In the genomic region with DNA sequence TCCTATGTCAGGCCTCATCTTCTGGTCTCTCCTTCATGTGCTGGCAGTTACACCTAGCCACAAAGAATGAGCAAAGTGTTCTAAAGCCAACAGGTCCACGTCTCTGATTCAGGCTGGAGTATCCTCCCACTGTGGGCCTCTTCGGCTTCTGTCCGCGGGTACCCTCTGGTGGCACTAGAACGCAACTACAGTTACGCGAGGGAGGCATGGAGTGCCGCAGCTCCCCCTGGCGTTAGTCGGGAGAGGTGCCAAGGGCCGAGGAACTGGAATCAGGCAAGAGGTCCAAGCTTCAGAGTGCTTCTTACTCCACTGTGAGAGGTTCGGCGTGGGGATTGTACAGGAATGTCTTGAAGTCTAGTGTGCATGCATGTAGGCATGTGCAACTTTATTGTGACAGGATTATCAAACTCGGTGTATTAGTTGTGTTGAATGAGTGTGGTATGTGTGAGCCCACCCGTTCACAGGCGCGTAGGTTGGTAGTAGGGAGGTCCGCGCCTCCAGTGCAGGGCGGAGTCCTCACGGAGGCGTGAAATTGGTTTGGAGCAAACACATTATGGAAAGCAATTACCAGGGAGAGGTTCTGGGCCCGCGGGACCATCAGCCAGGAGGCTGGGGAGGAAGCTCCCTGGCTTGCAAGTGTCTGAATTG, we compare ENCODE assay signal across 8 mouse cellular contexts. TPM values are rescaled to one million over a fixed set of nuclear protein-coding genes. Genes with fewer than 3 reads are reported as not detected.
DNase-seq lines count a peak whose midpoint lies in the region; ATAC-seq and TF ChIP-seq lines count a peak whose summit lies in the region.

No protein-coding gene starts in this region.

- H3K4me2 ChIP-seq in forebrain, embryonic 16.5 days (ENCODE audit: low read length), result no peak overlapping the region

- peak; percentile 87 for DNase-seq in G1E (ENCODE audit: low spot score)
- DNase-seq in cerebellum, adult 11 months, result peak; percentile 90
- DNase-seq in heart, postnatal 4 days, result peak; percentile 96
- peak; percentile 86 to 95 for DNase-seq in layer of hippocampus, adult 18-20 months (ENCODE audit: low spot score in 2 of 2)
- peak; percentile 87 to 90 for DNase-seq in lung, adult 18-20 months
- DNase-seq in testis, postnatal 14 days (ENCODE audit: low spot score), result peak; percentile 88

- H3K36me3 ChIP-seq in G1E (replicated peaks), result no peaks in the 10 kb centered on the region
- H3K36me3 ChIP-seq in forebrain, embryonic 16.5 days (ENCODE audit: control insufficient read depth, insufficient read depth), result no peaks in the 10 kb centered on the region

- no peak overlapping the region for H3K27ac ChIP-seq in forebrain, embryonic 16.5 days (ENCODE audit: low read length)
- H3K27ac ChIP-seq in olfactory bulb, adult 2 months (ENCODE audit: insufficient read depth, low read depth, low read length), result no peak overlapping the region

- H3K9ac ChIP-seq in forebrain, embryonic 16.5 days (replicated peaks; ENCODE audit: low read depth, low read length), result no peak overlapping the region

- peaks cover 8% of the 10 kb centered on the region for H3K4me1 ChIP-seq in G1E (ENCODE audit: insufficient read depth, low read depth, low read length)
- peaks cover 15% of the 10 kb centered on the region for H3K4me1 ChIP-seq in forebrain, embryonic 16.5 days (replicated peaks; ENCODE audit: control insufficient read depth, insufficient read depth, low read length)
- H3K4me1 ChIP-seq in olfactory bulb, adult 2 months (ENCODE audit: control insufficient read depth, insufficient read depth, low read length), result peaks cover 13% of the 10 kb centered on the region

- H3K4me3 ChIP-seq in G1E (ENCODE audit: low read depth, low read length), result no peak overlapping the region
- H3K4me3 ChIP-seq in forebrain, embryonic 16.5 days (replicated peaks; ENCODE audit: low read length), result no peak overlapping the region
- no peak overlapping the region for H3K4me3 ChIP-seq in olfactory bulb, adult 2 months (ENCODE audit: insufficient read depth, low read depth, low read length)

- H3K27me3 ChIP-seq in G1E (ENCODE audit: insufficient read depth, low read length), result peaks cover 35% of the 10 kb centered on the region
- peaks cover 28% of the 10 kb centered on the region for H3K27me3 ChIP-seq in forebrain, embryonic 16.5 days (replicated peaks; ENCODE audit: control insufficient read depth, insufficient read depth, low read length)

- TF ChIP-seq POLR2A in olfactory bulb, adult 2 months (IDR thresholded peaks at IDR 0.05; ENCODE audit: insufficient read depth, low read depth, low read length), result no peak

- WGBS in forebrain, embryonic 16.5 days, result 19% methylated on average over 24 of the region's 24 CpGs
- 22% methylated on average over 24 of the region's 24 CpGs for whole genome bisulfite sequencing in olfactory bulb, adult 2 months

- ATAC-seq in G1E (ENCODE audit: extremely low read depth, insufficient number of reproducible peaks, low FRiP score, poor library complexity, severe bottlenecking), result peak; percentile 68
- ATAC-seq in forebrain, embryonic 16.5 days, result peak; percentile 52

- TF ChIP-seq CTCF in G1E (IDR thresholded peaks at IDR 0.05; ENCODE audit: low read depth, low read length), result peak; percentile 100
- peak; percentile 100 for TF ChIP-seq CTCF in olfactory bulb, adult 2 months (IDR thresholded peaks at IDR 0.05; ENCODE audit: insufficient read depth, low read depth, low read length)

- H3K9me3 ChIP-seq in G1E (replicated peaks), result peaks cover 9% of the 10 kb centered on the region
- no peaks in the 10 kb centered on the region for H3K9me3 ChIP-seq in forebrain, embryonic 16.5 days (ENCODE audit: control insufficient read depth, low read length)

RNA-seq across cellular contexts. Expression of a gene that starts 3.2 kb away (rescaled TPM):
- total RNA-seq in G1E (2014; fragmentation: Nextera tagmentation) (not detected in 2 replicates), G1E (2017) (0.12 TPM in 1 of 2 replicates, not detected in the other)
- polyA plus RNA-seq in G1E (2012), result 0.01 and 0.02 TPM in 2 replicates
- 0.45 and 1.3 TPM in 2 replicates for polyA plus RNA-seq in forebrain, embryonic 16.5 days (2015; fragmentation: Nextera tagmentation; extraction: Ambion mirVana)
- total RNA-seq in heart, postnatal 4 days (2021), result not detected
- total RNA-seq in layer of hippocampus, adult 18-20 months (2021), result not detected
- not detected in 2 replicates for polyA plus RNA-seq in olfactory bulb, adult 2 months (2012; ENCODE audit: insufficient read depth, insufficient read length, low replicate concordance, missing spikeins)

RNA-seq across cellular contexts. Expression of a gene that starts 10.6 kb away (rescaled TPM):
- total RNA-seq in G1E (2014; fragmentation: Nextera tagmentation) (not detected in 2 replicates), G1E (2017) (not detected in 2 replicates)
- 0.04 TPM in 1 of 2 replicates, not detected in the other for polyA plus RNA-seq in G1E (2012)
- polyA plus RNA-seq in forebrain, embryonic 16.5 days (2015; fragmentation: Nextera tagmentation; extraction: Ambion mirVana), result 0.09 and 0.11 TPM in 2 replicates
- 10 to 100 TPM; 19.8 to 23.1 TPM for total RNA-seq in heart, postnatal 4 days (2021)
- under 1 TPM in 1 of 2 experiments, not detected in 1; 0.23 TPM for total RNA-seq in layer of hippocampus, adult 18-20 months (2021)
- polyA plus RNA-seq in olfactory bulb, adult 2 months (2012; ENCODE audit: insufficient read depth, insufficient read length, low replicate concordance, missing spikeins), result not detected in 2 replicates

RNA-seq across cellular contexts. Expression of a gene that starts 26.4 kb away (rescaled TPM):
- total RNA-seq in G1E (2014; fragmentation: Nextera tagmentation) (not detected in 2 replicates), G1E (2017) (0.06 TPM in 1 of 2 replicates, not detected in the other)
- not detected in 2 replicates for polyA plus RNA-seq in G1E (2012)
- 0.26 and 0.35 TPM in 2 replicates for polyA plus RNA-seq in forebrain, embryonic 16.5 days (2015; fragmentation: Nextera tagmentation; extraction: Ambion mirVana)
- not detected for total RNA-seq in heart, postnatal 4 days (2021)
- total RNA-seq in layer of hippocampus, adult 18-20 months (2021), result not detected
- not detected in 2 replicates for polyA plus RNA-seq in olfactory bulb, adult 2 months (2012; ENCODE audit: insufficient read depth, insufficient read length, low replicate concordance, missing spikeins)

RNA-seq across cellular contexts. Expression of a gene that starts 47.1 kb away (rescaled TPM):
- total RNA-seq in G1E (2014; fragmentation: Nextera tagmentation) (54.2 and 58.8 TPM in 2 replicates), G1E (2017) (89.5 and 94.6 TPM in 2 replicates)
- 68.5 and 81.4 TPM in 2 replicates for polyA plus RNA-seq in G1E (2012)
- 107 and 109 TPM in 2 replicates for polyA plus RNA-seq in forebrain, embryonic 16.5 days (2015; fragmentation: Nextera tagmentation; extraction: Ambion mirVana)
- total RNA-seq in heart, postnatal 4 days (2021), result 10 to 100 TPM; 47.4 to 49.3 TPM
- 10 to 100 TPM; 82.5 to 83.6 TPM for total RNA-seq in layer of hippocampus, adult 18-20 months (2021)
- polyA plus RNA-seq in olfactory bulb, adult 2 months (2012; ENCODE audit: insufficient read depth, insufficient read length, low replicate concordance, missing spikeins), result not detected in 2 replicates

RNA-seq across cellular contexts. Expression of a gene that starts 56.4 kb away (rescaled TPM):
- 5.9 and 15.8 TPM in 2 replicates for total RNA-seq in G1E (2014; fragmentation: Nextera tagmentation)
- total RNA-seq in G1E (2017), result 7.3 and 14.9 TPM in 2 replicates
- 19.9 and 28.5 TPM in 2 replicates for polyA plus RNA-seq in G1E (2012)
- polyA plus RNA-seq in forebrain, embryonic 16.5 days (2015; fragmentation: Nextera tagmentation; extraction: Ambion mirVana), result 20.5 and 20.8 TPM in 2 replicates
- 10 to 100 TPM; 19.9 to 21.6 TPM for total RNA-seq in heart, postnatal 4 days (2021)
- total RNA-seq in layer of hippocampus, adult 18-20 months (2021), result 10 to 100 TPM; 60.8 to 64.9 TPM
- polyA plus RNA-seq in olfactory bulb, adult 2 months (2012; ENCODE audit: insufficient read depth, insufficient read length, low replicate concordance, missing spikeins), result not detected in 2 replicates

Comparison
In these comparisons a context has a peak if more than half of its experiments do, and no peak if none do; other contexts are left out.
1. RNA of a gene that starts 10.6 kb away (total RNA-seq): 19.8 to 23.1 TPM in heart, postnatal 4 days; 0.23 TPM in layer of hippocampus, adult 18-20 months and not detected in G1E; every median in the first group is over 10 times any median in the second.
2. Peak in every context shown above with its lines, with median percentiles within 50 percentile points of each other: DNase-seq.